ENCODE assay signal across 21 mouse cellular contexts in genomic region chr15:24793381-24793780, GRCm38 (mm10).
A peak's percentile ranks its signal among the peaks of the same experiment; 100 is the strongest.
DNase-seq lines count a peak whose midpoint lies in the region; ATAC-seq lines count a peak whose summit lies in the region.
"Had no signal": no experiment of that assay in that cellular context is flagged by ENCODE, and none has a peak within 500 bp of the region (broad histone marks: within the 10 kb centered on the region; RNA-seq: fewer than 3 reads in every experiment).

No protein-coding gene starts in this region.

- peak; percentile 68 for ATAC-seq in embryonic facial prominence, embryonic 14.5 days (ENCODE audit: low read depth)
- ATAC-seq: forebrain, embryonic 13.5 days; forebrain, postnatal 0 days; hindbrain, postnatal 0 days had no signal

- peak; percentile 13 for DNase-seq in gastrocnemius, adult 18-20 months (ENCODE audit: low spot score)
- DNase-seq in gastrocnemius, postnatal 10 days, result no peak
- peak; percentile 82 for DNase-seq in embryonic facial prominence, embryonic 14.5 days (ENCODE audit: low spot score)
- DNase-seq in gastrocnemius, postnatal 14 days, result peak; percentile 15
- peak; percentile 8 for DNase-seq in mesoderm, embryonic 11.5 days (ENCODE audit: low read depth, low spot score)
- no peak for DNase-seq in heart, postnatal 36 days
- DNase-seq in heart, postnatal 14 days, result no peak
- no peak for DNase-seq in layer of hippocampus, adult 18-20 months (ENCODE audit: low spot score in 2 of 2)
- DNase-seq: adrenal gland, adult 2 months; adrenal gland, postnatal 25 days; cerebellum, adult 18-20 months; cerebellum, adult 9-11 months; cerebellum, postnatal 36 days; forebrain, postnatal 0 days; heart, adult 2 months; kidney, adult 11 months had no signal

- WGBS in embryonic facial prominence, embryonic 14.5 days, result 46% methylated on average over 4 of the region's 4 CpGs

- no peaks in the 10 kb centered on the region for H3K4me1 ChIP-seq in embryonic facial prominence, embryonic 14.5 days (ENCODE audit: control insufficient read depth, insufficient read depth, low read length)
- H3K4me1 ChIP-seq: forebrain, embryonic 13.5 days; heart, embryonic 15.5 days; hindbrain, embryonic 12.5 days had no signal

- intact Hi-C loops in gastrocnemius, postnatal 14 days (cut with DNase I; ENCODE audit: low total_unique reads), result no loop called here
- intact Hi-C loops in heart, postnatal 36 days (cut with DNase I), result no loop called here
- intact Hi-C loops in heart, postnatal 14 days (cut with DNase I), result no loop called here

- H3K4me3 ChIP-seq in embryonic facial prominence, embryonic 14.5 days (ENCODE audit: low read depth, low read length), result no peak overlapping the region
- H3K4me3 ChIP-seq: forebrain, embryonic 13.5 days; heart, adult 2 months; heart, embryonic 15.5 days; hindbrain, embryonic 12.5 days had no signal

- no peaks in the 10 kb centered on the region for H3K36me3 ChIP-seq in embryonic facial prominence, embryonic 14.5 days (ENCODE audit: control insufficient read depth, insufficient read depth, low read length)
- H3K36me3 ChIP-seq: heart, embryonic 15.5 days; hindbrain, embryonic 12.5 days had no signal

- no peak overlapping the region for H3K4me2 ChIP-seq in embryonic facial prominence, embryonic 14.5 days (ENCODE audit: low read depth, low read length)
- H3K4me2 ChIP-seq: forebrain, embryonic 13.5 days; heart, embryonic 11.5 days; heart, embryonic 15.5 days; hindbrain, embryonic 12.5 days had no signal

- H3K27ac ChIP-seq in embryonic facial prominence, embryonic 14.5 days (replicated peaks; ENCODE audit: low read depth, low read length), result peak overlapping the region; percentile 12; the same call in 1 of the 2 replicates
- H3K27ac ChIP-seq: forebrain, embryonic 13.5 days; heart, adult 2 months; heart, embryonic 15.5 days; hindbrain, embryonic 12.5 days; hindbrain, postnatal 0 days had no signal

- no peaks in the 10 kb centered on the region for H3K27me3 ChIP-seq in embryonic facial prominence, embryonic 14.5 days (replicated peaks; ENCODE audit: control insufficient read depth, insufficient read depth, low read length)
- H3K27me3 ChIP-seq: forebrain, embryonic 13.5 days; heart, embryonic 15.5 days; hindbrain, embryonic 12.5 days had no signal

- no peak overlapping the region for H3K9ac ChIP-seq in embryonic facial prominence, embryonic 14.5 days (ENCODE audit: low read depth, low read length)
- H3K9ac ChIP-seq: forebrain, embryonic 13.5 days; forebrain, postnatal 0 days; heart, embryonic 15.5 days; hindbrain, embryonic 12.5 days had no signal

- no peaks in the 10 kb centered on the region for H3K9me3 ChIP-seq in embryonic facial prominence, embryonic 14.5 days (ENCODE audit: control insufficient read depth, low read length)
- H3K9me3 ChIP-seq: forebrain, embryonic 13.5 days; heart, embryonic 15.5 days; hindbrain, embryonic 12.5 days had no signal

Comparison
In these comparisons a context has a peak if more than half of its experiments do, and no peak if none do; other contexts are left out.
1. DNase-seq: peak in gastrocnemius, adult 18-20 months (single experiment), embryonic facial prominence, embryonic 14.5 days (single experiment), gastrocnemius, postnatal 14 days (single experiment) and mesoderm, embryonic 11.5 days (single experiment); none in gastrocnemius, postnatal 10 days (single experiment), heart, postnatal 36 days (0 of 2), heart, postnatal 14 days (0 of 2) and layer of hippocampus, adult 18-20 months (0 of 2).